ENCODE assay signal across 8 mouse cellular contexts in the genomic region with DNA sequence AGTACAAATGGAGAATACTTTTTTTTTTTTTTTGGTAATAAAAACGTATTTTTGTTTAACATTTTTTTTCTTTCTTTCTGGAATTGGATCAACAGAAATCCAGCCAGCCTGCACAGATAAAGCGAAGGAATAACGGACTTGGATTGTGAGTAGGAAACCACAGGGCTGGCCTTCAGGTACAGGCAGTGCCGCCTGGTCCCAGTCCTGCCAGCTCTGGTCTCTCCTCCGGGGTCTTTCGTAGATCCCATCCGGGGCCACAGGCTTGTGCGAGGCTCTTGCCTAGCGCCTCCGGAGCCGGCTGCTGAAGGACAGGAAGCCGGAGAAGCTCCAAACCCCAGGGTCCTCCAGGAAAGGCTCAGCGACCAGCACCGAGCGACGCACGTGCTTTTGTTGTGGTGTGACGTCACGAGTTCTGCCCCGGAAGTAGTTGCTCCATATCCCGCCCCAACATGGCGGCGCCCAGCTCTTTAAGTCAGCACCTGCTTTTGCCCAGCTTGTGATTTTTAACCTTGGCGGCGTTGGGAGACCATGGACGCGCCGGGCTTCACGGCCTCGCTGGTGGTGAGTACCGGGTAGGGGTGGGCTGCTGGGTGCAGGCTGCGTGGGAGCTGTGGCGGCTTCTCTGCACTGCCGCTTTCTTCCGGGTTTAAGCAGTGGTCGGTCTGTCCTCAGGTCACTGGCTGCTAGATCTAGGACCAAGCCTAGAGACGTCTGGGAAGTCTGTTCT. TPM values are rescaled to one million over a fixed set of nuclear protein-coding genes. Genes with fewer than 3 reads are reported as not detected.
DNase-seq lines count a peak whose midpoint lies in the region; ATAC-seq and TF ChIP-seq lines count a peak whose summit lies in the region.

Gene Slc25a26 (plus strand): TSS at position 435 of the 727 bp plus-strand sequence.

- H3K36me3 ChIP-seq in forebrain, embryonic 10.5 days (replicated peaks) = no peaks in the 10 kb centered on the region
- H3K36me3 ChIP-seq in heart, embryonic 15.5 days = no peaks in the 10 kb centered on the region
- no peaks in the 10 kb centered on the region for H3K36me3 ChIP-seq in liver, embryonic 14.5 days (replicated peaks; ENCODE audit: control insufficient read depth, insufficient read depth, low read depth)
- H3K36me3 ChIP-seq in neural tube, embryonic 11.5 days (ENCODE audit: control insufficient read depth, insufficient read depth, low read length) = no peaks in the 10 kb centered on the region
- H3K36me3 ChIP-seq in stomach, postnatal 0 days (ENCODE audit: control insufficient read depth, insufficient read depth, low read length) = no peaks in the 10 kb centered on the region

- no peak for TF ChIP-seq EP300 in liver, embryonic 14.5 days (IDR thresholded peaks at IDR 0.05; ENCODE audit: low read depth)
- TF ChIP-seq EP300 in stomach, postnatal 0 days (optimal IDR thresholded peaks at IDR 0.05) = no peak

- peak within 1 kb of the TSS; percentile 91 for H3K4me3 ChIP-seq in forebrain, embryonic 10.5 days
- H3K4me3 ChIP-seq in heart, embryonic 15.5 days = peak within 1 kb of the TSS; percentile 67
- peak within 1 kb of the TSS; percentile 70 to 92 for H3K4me3 ChIP-seq in liver, embryonic 14.5 days (ENCODE audit: insufficient read depth in 1 of 2, low read depth in 2 of 2, low read length in 2 of 2)
- H3K4me3 ChIP-seq in neural tube, embryonic 11.5 days (ENCODE audit: low read depth, low read length) = peak within 1 kb of the TSS; percentile 62
- H3K4me3 ChIP-seq in stomach, postnatal 0 days (ENCODE audit: low read depth, low read length) = peak within 1 kb of the TSS; percentile 72

- under 1% methylated on average over 37 of the region's 37 CpGs for WGBS in forebrain, embryonic 10.5 days
- under 1% methylated on average over 37 of the region's 37 CpGs for WGBS in heart, embryonic 15.5 days
- under 1% methylated on average over 37 of the region's 37 CpGs for WGBS in liver, embryonic 14.5 days (ENCODE audit: insufficient replicate concordance)
- WGBS in neural tube, embryonic 11.5 days = under 1% methylated on average over 37 of the region's 37 CpGs
- WGBS in stomach, postnatal 0 days = 1% methylated on average over 37 of the region's 37 CpGs

- H3K4me1 ChIP-seq in forebrain, embryonic 10.5 days = peaks cover 18% of the 10 kb centered on the region
- peaks cover 13% of the 10 kb centered on the region for H3K4me1 ChIP-seq in heart, embryonic 15.5 days (replicated peaks)
- peaks cover 0 to 4% of the 10 kb centered on the region in 2 experiments; a peak in 2 of 4 replicates for H3K4me1 ChIP-seq in liver, embryonic 14.5 days (replicated peaks; ENCODE audit: control insufficient read depth in 2 of 2, insufficient read depth in 2 of 2, low read length in 1 of 2)
- 0 out of 2 replicates have a peak, but pooled peaks cover 3% of the 10 kb centered on the region for H3K4me1 ChIP-seq in neural tube, embryonic 11.5 days (ENCODE audit: control insufficient read depth, insufficient read depth, low read length)
- peaks cover 2% of the 10 kb centered on the region; the same call in 1 of the 2 replicates for H3K4me1 ChIP-seq in stomach, postnatal 0 days (replicated peaks; ENCODE audit: control insufficient read depth, insufficient read depth)

- H3K9me3 ChIP-seq in forebrain, embryonic 10.5 days = no peaks in the 10 kb centered on the region
- H3K9me3 ChIP-seq in heart, embryonic 15.5 days (replicated peaks) = no peaks in the 10 kb centered on the region
- no peaks in the 10 kb centered on the region for H3K9me3 ChIP-seq in liver, embryonic 14.5 days (ENCODE audit: control insufficient read depth, low read length)
- no peaks in the 10 kb centered on the region for H3K9me3 ChIP-seq in neural tube, embryonic 11.5 days (ENCODE audit: control insufficient read depth, low read length)
- H3K9me3 ChIP-seq in stomach, postnatal 0 days (ENCODE audit: control insufficient read depth, low read length) = no peaks in the 10 kb centered on the region

- H3K27me3 ChIP-seq in forebrain, embryonic 10.5 days (ENCODE audit: poor library complexity, severe bottlenecking) = no peaks in the 10 kb centered on the region
- H3K27me3 ChIP-seq in heart, embryonic 15.5 days = 0 out of 2 replicates have a peak, but pooled peaks cover 3% of the 10 kb centered on the region
- no peaks in the 10 kb centered on the region for H3K27me3 ChIP-seq in liver, embryonic 14.5 days (ENCODE audit: control insufficient read depth, insufficient read depth, low read length)
- no peaks in the 10 kb centered on the region for H3K27me3 ChIP-seq in neural tube, embryonic 11.5 days (ENCODE audit: control insufficient read depth, insufficient read depth, low read length)
- H3K27me3 ChIP-seq in stomach, postnatal 0 days (ENCODE audit: control insufficient read depth, insufficient read depth, low read length) = no peaks in the 10 kb centered on the region

- peak within 1 kb of the TSS; percentile 90 for H3K4me2 ChIP-seq in heart, embryonic 15.5 days
- peak within 1 kb of the TSS; percentile 67 for H3K4me2 ChIP-seq in liver, embryonic 14.5 days (ENCODE audit: low read depth)
- peak within 1 kb of the TSS; percentile 59 for H3K4me2 ChIP-seq in neural tube, embryonic 11.5 days (ENCODE audit: low read depth)
- H3K4me2 ChIP-seq in stomach, postnatal 0 days (replicated peaks; ENCODE audit: low read depth) = peak within 1 kb of the TSS; percentile 82

- ATAC-seq in CD4-positive, CD25-positive, alpha-beta regulatory T cell, adult 4 months = peak; percentile 100
- ATAC-seq in heart, embryonic 15.5 days (replicated peaks; ENCODE audit: insufficient number of reproducible peaks, insufficient read depth, low FRiP score, low read depth) = peak; percentile 93
- peak; percentile 89 for ATAC-seq in liver, embryonic 14.5 days (ENCODE audit: insufficient read depth)
- peak; percentile 98 for ATAC-seq in neural tube, embryonic 11.5 days (ENCODE audit: insufficient read depth, low FRiP score, low TSS enrichment)
- ATAC-seq in stomach, postnatal 0 days (ENCODE audit: low FRiP score, low TSS enrichment) = peak; percentile 95

- peak within 1 kb of the TSS; percentile 62 for H3K9ac ChIP-seq in heart, embryonic 15.5 days
- peak within 1 kb of the TSS; percentile 54 for H3K9ac ChIP-seq in liver, embryonic 14.5 days (replicated peaks)
- peak within 1 kb of the TSS; percentile 56 for H3K9ac ChIP-seq in neural tube, embryonic 11.5 days (ENCODE audit: low read length)
- H3K9ac ChIP-seq in stomach, postnatal 0 days (ENCODE audit: low read length) = peak within 1 kb of the TSS; percentile 62

- DNase-seq in c-Kit-negative CD71-positive TER-119-positive erythroid progenitor cells, embryonic 14.5 days (ENCODE audit: low read depth, low spot score) = peak; percentile 65
- DNase-seq in forebrain, embryonic 10.5 days (ENCODE audit: extremely low spot score, low spot score) = peak; percentile 92
- DNase-seq in kidney, postnatal 25 days = peak; percentile 92
- peak; percentile 67 to 75 (median 73) for DNase-seq in liver, embryonic 14.5 days (ENCODE audit: low read depth in 3 of 3, low spot score in 3 of 3)
- DNase-seq in neural tube, embryonic 11.5 days (ENCODE audit: low spot score) = peak; percentile 92
- DNase-seq in stomach, postnatal 0 days (ENCODE audit: low spot score) = peak; percentile 89

- peak within 1 kb of the TSS; percentile 87 for H3K27ac ChIP-seq in forebrain, embryonic 10.5 days
- peak within 1 kb of the TSS; percentile 50; the same call in 1 of the 2 replicates for H3K27ac ChIP-seq in heart, embryonic 15.5 days
- no peak within 1 kb of the TSS for H3K27ac ChIP-seq in liver, embryonic 14.5 days
- no peak within 1 kb of the TSS for H3K27ac ChIP-seq in neural tube, embryonic 11.5 days (ENCODE audit: low read depth, low read length)
- 0 out of 2 replicates have a peak within 1 kb of the TSS, but pooled peaks have one; percentile 36 for H3K27ac ChIP-seq in stomach, postnatal 0 days (replicated peaks)

- TF ChIP-seq CTCF in liver, embryonic 14.5 days (IDR thresholded peaks at IDR 0.05; ENCODE audit: low read depth) = no peak
- TF ChIP-seq CTCF in stomach, postnatal 0 days (IDR thresholded peaks at IDR 0.05; ENCODE audit: low read depth) = no peak

RNA-seq across cellular contexts. Expression of gene Slc25a26, which starts in this region (rescaled TPM):
- polyA plus RNA-seq in CD4-positive, CD25-positive, alpha-beta regulatory T cell, adult 4 months (2017; shearing (Covaris generic)) = 1 to 10 TPM; 6.8 to 7.0 TPM
- 9.1 TPM in 2 replicates for polyA plus RNA-seq in forebrain, embryonic 10.5 days (2016; fragmentation: Nextera tagmentation; extraction: Ambion mirVana)
- polyA plus RNA-seq in heart, embryonic 15.5 days (2015; fragmentation: Nextera tagmentation; extraction: Ambion mirVana) = 12.6 and 13.2 TPM in 2 replicates
- 2.0 and 2.6 TPM in 2 replicates for polyA plus RNA-seq in liver, embryonic 14.5 days (2012; rRNA removed)
- polyA plus RNA-seq in liver, embryonic 14.5 days (2014; fragmentation: Nextera tagmentation; extraction: Ambion mirVana) = 1.7 and 2.6 TPM in 2 replicates
- 7.6 and 8.2 TPM in 2 replicates for polyA plus RNA-seq in neural tube, embryonic 11.5 days (2014; fragmentation: Nextera tagmentation; extraction: Ambion mirVana)
- 5.4 and 5.8 TPM in 2 replicates for polyA plus RNA-seq in stomach, postnatal 0 days (2015; fragmentation: Nextera tagmentation; extraction: Ambion mirVana)

Comparison
In these comparisons a context has a peak if more than half of its experiments do, and no peak if none do; other contexts are left out.
1. H3K27ac ChIP-seq: peak in forebrain, embryonic 10.5 days (single experiment), heart, embryonic 15.5 days (single experiment) and stomach, postnatal 0 days (single experiment); none in liver, embryonic 14.5 days (single experiment) and neural tube, embryonic 11.5 days (single experiment).
2. Peak in every context shown above with its lines, with median percentiles within 50 percentile points of each other: ATAC-seq, DNase-seq, H3K4me3 ChIP-seq, H3K4me2 ChIP-seq and H3K9ac ChIP-seq.